Mouse (Mus musculus) ES-E14 (cell line): Measurements from ENCODE around the gene Rims4. TPM values are rescaled to one million over a fixed set of nuclear protein-coding genes. Genes with fewer than 3 reads are reported as not detected.

ENCODE experiments used
- DNase-seq: peaks from one replicate; pipeline ENCODE4 v3.0.0-alpha.2; 2013; ENCODE audit warnings: low read depth, low spot score
- H3K27ac ChIP-seq: 2 replicates; pipeline ENCODE4 v1.5.1; 2012; ENCODE audit warnings: low read depth, mild to moderate bottlenecking, low read length, moderate library complexity, mixed read lengths; ENCODE audit not compliant: poor library complexity, insufficient read depth, severe bottlenecking
- H3K36me3 ChIP-seq: 2 replicates; pipeline ENCODE4 v1.6.1; 2012; ENCODE audit warnings: mild to moderate bottlenecking, low read length, moderate library complexity, mixed read lengths; ENCODE audit not compliant: control insufficient read depth, poor library complexity, insufficient read depth, severe bottlenecking
- H3K4me1 ChIP-seq, 2 experiments: fragments of 150-350 bp in 1 of 2; sonication (generic) in 1 of 2; 2 replicates each; pipeline ENCODE4 v1.6.1; 2012; ENCODE audit warnings: low read length in 2 of 2, mild to moderate bottlenecking in 1 of 2, mixed read lengths in 1 of 2; ENCODE audit not compliant: control insufficient read depth in 2 of 2, insufficient read depth in 2 of 2, poor library complexity in 1 of 2
- H3K4me3 ChIP-seq, 2 experiments: fragments of 150-350 bp in 1 of 2; sonication (generic) in 1 of 2; 2 replicates each; pipeline ENCODE4 v1.5.1; 2012; ENCODE audit warnings: low read length in 2 of 2, low read depth in 1 of 2, mild to moderate bottlenecking in 1 of 2, mixed read lengths in 1 of 2; ENCODE audit not compliant: insufficient read depth in 1 of 2, poor library complexity in 1 of 2, severe bottlenecking in 1 of 2
- H3K9ac ChIP-seq: 2 replicates; pipeline ENCODE4 v1.6.1; 2012; ENCODE audit warnings: low read depth, mild to moderate bottlenecking, low read length, mixed read lengths; ENCODE audit not compliant: poor library complexity, insufficient read depth, severe bottlenecking
- H3K9me3 ChIP-seq: fragments of 150-350 bp; sonication (generic); 2 replicates; pipeline ENCODE4 v1.6.1; 2012; ENCODE audit warnings: low read depth, mild to moderate bottlenecking, low read length; ENCODE audit not compliant: control insufficient read depth, insufficient read depth
- CHD2 ChIP-seq: IDR thresholded peaks from 2 replicates; pipeline ENCODE4 v1.6.1; 2014; ENCODE audit warnings: mild to moderate bottlenecking, low read depth, low read length, inconsistent platforms
- HCFC1 ChIP-seq: IDR thresholded peaks from 2 replicates; pipeline ENCODE4 v1.6.1; 2012; ENCODE audit warnings: low read length, inconsistent platforms, borderline replicate concordance; ENCODE audit not compliant: insufficient read depth
- MAFK ChIP-seq: IDR thresholded peaks from 2 replicates; pipeline ENCODE4 v1.6.1; 2014; ENCODE audit warnings: mild to moderate bottlenecking, low read depth, low read length, inconsistent platforms; ENCODE audit not compliant: insufficient read depth
- ZC3H11A ChIP-seq: IDR thresholded peaks from 2 replicates; pipeline ENCODE4 v1.6.1; 2012; ENCODE audit warnings: low read depth, mild to moderate bottlenecking, inconsistent platforms, low read length, borderline replicate concordance
- ZNF384 ChIP-seq: IDR thresholded peaks from 2 replicates; pipeline ENCODE4 v1.6.1; 2012; ENCODE audit warnings: low read depth, low read length, inconsistent platforms
- in situ Hi-C, 2 experiments: fragments of 600-800 bp; cut with MboI; formaldehyde crosslinking; loops; one replicate each; pipeline ENCODE4 v1.15.1; 2025; ENCODE audit warnings: low sequenced_read_pairs in 2 of 2, inconsistent platforms in 1 of 2; ENCODE audit not compliant: unreplicated experiment in 2 of 2
- total RNA-seq: library from RNA; depleted of rRNA; stranded (reverse); fragments of 300-350 nt; gene quantifications from 2 replicates; pipeline ENCODE4 v1.2.3, GENCODE M21; 2012

Rims4 gene
- total RNA-seq, 1 experiment: 0.98 TPM

DNA sequence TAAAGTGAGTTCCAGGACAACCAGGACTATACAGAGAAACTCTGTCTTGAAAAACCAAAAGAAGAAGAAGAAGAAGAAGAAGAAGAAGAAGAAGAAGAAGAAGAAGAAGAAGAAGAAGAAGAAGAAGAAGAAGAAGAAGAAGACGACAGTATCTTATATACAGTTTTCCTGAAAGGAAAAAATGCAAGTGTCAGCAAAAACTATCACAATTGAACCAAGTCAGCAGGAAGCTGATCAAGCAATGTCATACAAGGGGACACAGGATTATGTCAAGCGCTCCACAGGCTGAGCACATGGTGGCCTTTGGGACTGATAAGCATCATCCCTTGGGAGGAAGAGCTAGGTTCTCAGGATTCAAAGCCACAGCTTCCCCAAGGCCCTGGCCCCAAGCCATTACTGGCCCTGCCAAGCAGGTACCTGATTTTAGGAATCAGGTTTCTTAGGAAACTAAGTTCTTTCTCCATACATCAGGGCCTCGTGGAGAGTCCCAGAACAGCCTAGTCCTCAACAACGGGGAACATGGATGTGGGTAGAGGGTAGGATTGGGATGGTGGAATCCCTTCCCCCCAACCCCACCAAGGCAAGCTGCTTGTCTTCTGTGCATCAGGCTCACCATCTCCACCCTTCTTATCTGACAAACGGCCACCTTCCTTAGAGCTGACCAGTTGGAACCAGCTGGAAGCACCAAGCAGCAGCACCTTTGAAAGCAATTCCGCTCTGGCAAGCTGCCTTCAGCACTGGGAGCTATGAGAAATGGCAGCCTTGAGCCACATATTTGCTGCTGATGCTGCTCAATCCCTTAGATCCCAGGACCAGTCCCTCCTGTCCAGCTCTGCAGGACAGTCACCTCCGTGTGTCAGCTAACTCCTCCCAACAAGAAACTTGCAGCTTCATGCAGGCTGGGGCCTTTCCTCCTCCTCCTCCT is 24.8 kb downstream of the Rims4 start:
- no peak overlapping the region for H3K4me3 ChIP-seq
- no peak overlapping the region for H3K9ac ChIP-seq
- in situ Hi-C loops: no loop called here
- no peaks in the 10 kb centered on the region for H3K36me3 ChIP-seq
- no peak for DNase-seq
- peaks cover 2 to 30% of the 10 kb centered on the region in 2 experiments; a peak in 2 of 4 replicates for H3K4me1 ChIP-seq
- TF ChIP-seq MAFK: 0 out of 2 replicates have a peak, but pooled peaks have one; percentile 59
- TF ChIP-seq HCFC1: no peak
- TF ChIP-seq ZNF384: no peak
- TF ChIP-seq CHD2: no peak
- no peak for TF ChIP-seq ZC3H11A
- H3K9me3 ChIP-seq: no peaks in the 10 kb centered on the region
- H3K27ac ChIP-seq: peak overlapping the region; percentile 0; the same call in 1 of the 2 replicates

DNA sequence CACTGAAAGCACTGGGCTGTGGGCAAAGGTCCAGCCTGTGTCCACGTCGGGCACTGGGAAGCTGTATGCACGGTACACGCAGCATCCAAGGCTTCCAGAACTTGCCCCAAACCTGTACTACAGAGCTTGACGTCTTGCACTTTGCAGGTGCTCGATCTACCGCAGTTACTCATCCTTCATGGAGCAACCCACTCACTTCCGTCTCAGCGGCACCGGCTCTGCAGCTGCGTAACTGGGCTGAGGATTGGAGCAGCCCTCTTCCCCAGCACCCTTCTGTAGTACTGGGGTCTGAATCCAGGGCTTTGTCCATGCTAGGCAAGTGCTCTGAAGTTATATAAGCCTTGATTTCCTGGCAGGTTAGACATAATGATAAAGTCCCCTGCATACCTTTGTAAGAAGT is 27.2 kb downstream of the Rims4 start:
- no peaks in the 10 kb centered on the region for H3K9me3 ChIP-seq
- no peak overlapping the region for H3K9ac ChIP-seq
- no peaks in the 10 kb centered on the region for H3K36me3 ChIP-seq
- H3K4me1 ChIP-seq: peaks cover 2 to 30% of the 10 kb centered on the region in 2 experiments; a peak in 2 of 4 replicates
- TF ChIP-seq CHD2 (no peak), ZNF384 (no peak), MAFK (no peak), HCFC1 (no peak), ZC3H11A (no peak)
- no peak overlapping the region for H3K4me3 ChIP-seq
- no peak for DNase-seq
- H3K27ac ChIP-seq: no peak overlapping the region
- in situ Hi-C loops: no loop called here

DNA sequence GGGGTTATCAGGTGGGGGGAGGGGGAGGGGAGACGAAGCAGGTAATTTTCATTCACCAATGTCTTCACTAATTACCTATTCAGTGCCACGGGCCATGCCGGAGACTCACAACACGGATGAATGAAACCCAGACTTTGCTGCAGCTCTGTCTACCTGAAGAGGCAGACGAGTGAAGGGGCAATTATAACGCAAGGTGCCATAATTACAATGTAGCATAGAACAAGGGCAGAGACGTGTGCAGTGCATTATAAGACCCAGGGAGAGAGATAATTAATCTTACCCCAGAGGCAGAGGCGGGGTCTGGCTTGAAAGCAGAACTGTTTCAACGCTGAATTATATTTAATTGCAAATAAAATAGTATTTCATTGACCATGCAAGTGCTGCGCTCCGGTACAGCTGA is 27.9 kb downstream of the Rims4 start:
- Histone ChIP-seq H3K4me1 (peaks cover 2 to 26% of the 10 kb centered on the region in 2 experiments; a peak in 2 of 4 replicates), H3K9ac (no peak overlapping the region), H3K27ac (no peak overlapping the region), H3K4me3 (peak overlapping the region in 1 of 2 experiments; percentile 6; a peak in 1 of 4 replicates), H3K9me3 (no peaks in the 10 kb centered on the region), H3K36me3 (no peaks in the 10 kb centered on the region)
- in situ Hi-C loops: no loop called here
- TF ChIP-seq CHD2: no peak
- no peak for DNase-seq

DNA sequence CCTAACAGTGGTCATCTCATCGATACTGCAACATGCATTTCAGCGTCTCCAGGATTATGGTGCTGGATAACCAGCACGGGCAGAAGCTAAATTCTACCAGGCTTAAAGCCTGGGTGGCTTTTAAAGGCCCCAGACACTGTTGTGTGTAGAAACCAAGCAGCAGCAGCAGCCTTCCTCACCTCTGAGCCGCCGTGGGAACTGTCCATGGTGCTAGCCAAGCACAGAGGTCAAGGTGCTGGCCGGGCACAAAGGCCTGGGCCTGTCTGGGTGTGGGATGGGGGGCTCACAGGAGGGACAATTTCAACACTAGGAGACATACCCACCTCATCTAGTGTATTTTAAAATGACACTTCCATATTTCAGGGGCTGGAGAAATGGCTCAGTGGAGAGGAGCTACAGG is 29.1 kb downstream of the Rims4 start:
- TF ChIP-seq HCFC1 (no peak), MAFK (0 out of 2 replicates have a peak, but pooled peaks have one; percentile 28), CHD2 (no peak)
- no peaks in the 10 kb centered on the region for H3K9me3 ChIP-seq
- peak; percentile 35 for DNase-seq
- H3K9ac ChIP-seq: no peak overlapping the region
- no peak overlapping the region for H3K4me3 ChIP-seq
- H3K27ac ChIP-seq: no peak overlapping the region
- H3K36me3 ChIP-seq: no peaks in the 10 kb centered on the region
- in situ Hi-C loops: no loop called here
- peaks cover 2 to 19% of the 10 kb centered on the region in 2 experiments; a peak in 2 of 4 replicates for H3K4me1 ChIP-seq
